Mouse (Mus musculus): Measurements from ENCODE around the gene Hes7. TPM values are rescaled to one million over a fixed set of nuclear protein-coding genes. Genes with fewer than 3 reads are reported as not detected.

The Hes7 gene
- total and polyA plus RNA-seq, 3 experiments = 0.04 TPM; not detected in 2

GRCm38 (mm10) chr11:69110319-69111046 is 9.7 kb upstream of the Hes7 start:
- no peak overlapping the region for H3K27ac ChIP-seq (ENCODE audit: insufficient read depth, low read depth)
- DNase-seq (ENCODE audit: extremely low read depth) = peak; percentile 93
- peaks cover 0 to 20% of the 10 kb centered on the region in 2 experiments; a peak in 2 of 4 replicates for H3K4me1 ChIP-seq (ENCODE audit: control insufficient read depth in 1 of 2, insufficient read depth in 2 of 2)

More at GRCm38 (mm10) chr11:69110319-69111046, 9.7 kb upstream of the Hes7 start:
- Histone ChIP-seq H3K79me2 (replicated peaks; ENCODE audit: control insufficient read depth, extremely low read depth, insufficient read depth, poor library complexity, severe bottlenecking) (no peaks in the 10 kb centered on the region), H3K4me3 (replicated peaks in 1 of 3; ENCODE audit: low read depth in 2 of 3, low read length in 2 of 3, poor library complexity in 1 of 3) (peak overlapping the region in 2 of 3 experiments; percentile 34 to 35), H3K4me2 (ENCODE audit: insufficient read depth, low read depth, poor library complexity, severe bottlenecking) (peak overlapping the region; percentile 60), H3K9ac (ENCODE audit: insufficient read depth, low read depth) (peak overlapping the region; percentile 36; the same call in 1 of the 2 replicates), H3K9me3 (replicated peaks; ENCODE audit: low read length) (no peaks in the 10 kb centered on the region), H3K36me3 (replicated peaks in 1 of 2; ENCODE audit: control insufficient read depth in 1 of 2, insufficient read depth in 1 of 2, low read length in 1 of 2) (peaks cover 40 to 45% of the 10 kb centered on the region in 2 experiments), H3K27me3 (replicated peaks) (peaks cover 47% of the 10 kb centered on the region)
- in situ Hi-C loops (cut with MboI; ENCODE audit: low pct_ligation_motif_present, low pct_unique_long_range_greater_than_20kb, low sequenced_read_pairs) = no loop called here
- dilution Hi-C loops (cut with MboI; ENCODE audit: extremely low pct_ligation_motif_present, extremely low pct_unique_long_range_greater_than_20kb, low sequenced_read_pairs) = no loop called here
- no peak for TF ChIP-seq ZKSCAN1 (IDR thresholded peaks at IDR 0.05; ENCODE audit: borderline replicate concordance, low read depth, low read length)
- no peak for TF ChIP-seq CTCF (conservative IDR thresholded peaks at IDR 0.05 in 1 of 2, IDR thresholded peaks at IDR 0.05 in 1 of 2; ENCODE audit: low read depth in 2 of 2, low read length in 2 of 2)
- TF ChIP-seq PAX5 (IDR thresholded peaks at IDR 0.05; ENCODE audit: low read length) = no peak
- no peak; the same call in 1 of the 2 replicates for TF ChIP-seq NELFE (IDR thresholded peaks at IDR 0.05; ENCODE audit: low read depth, low read length)
- TF ChIP-seq MAZ (IDR thresholded peaks at IDR 0.05; ENCODE audit: low read depth, low read length) = no peak
- 0 out of 2 replicates have a peak, but pooled peaks have one; percentile 25 for TF ChIP-seq RCOR1 (conservative IDR thresholded peaks at IDR 0.05; ENCODE audit: low read depth, low read length)
- peak; percentile 77 for TF ChIP-seq MEF2A (IDR thresholded peaks at IDR 0.05; ENCODE audit: borderline replicate concordance, low read depth, low read length)
- peak; percentile 47 for TF ChIP-seq JUN (IDR thresholded peaks at IDR 0.05; ENCODE audit: insufficient read depth, low read depth, low read length)
- TF ChIP-seq RAD21 (IDR thresholded peaks at IDR 0.05; ENCODE audit: low read depth, low read length) = no peak; the same call in 1 of the 2 replicates
- TF ChIP-seq NRF1 (IDR thresholded peaks at IDR 0.05; ENCODE audit: low read depth, low read length) = peak; percentile 70
- peak; percentile 24; the same call in 1 of the 2 replicates for TF ChIP-seq SMC3 (IDR thresholded peaks at IDR 0.05; ENCODE audit: low read depth, low read length)
- TF ChIP-seq UBTF (IDR thresholded peaks at IDR 0.05; ENCODE audit: low read depth, low read length) = no peak
- peak; percentile 81 for TF ChIP-seq ZMIZ1 (IDR thresholded peaks at IDR 0.05; ENCODE audit: low read depth, low read length)
- no peak for TF ChIP-seq USF2 (conservative IDR thresholded peaks at IDR 0.05; ENCODE audit: low read depth, low read length)
- TF ChIP-seq ELF1 (IDR thresholded peaks at IDR 0.05; ENCODE audit: low read depth, low read length) = peak; percentile 93
- peak; percentile 51; the same call in 1 of the 2 replicates for TF ChIP-seq TCF12 (IDR thresholded peaks at IDR 0.05; ENCODE audit: low read depth, low read length)
- peak; percentile 61 for TF ChIP-seq HCFC1 (IDR thresholded peaks at IDR 0.05; ENCODE audit: low read depth, low read length)
- peak; percentile 60; the same call in 1 of the 2 replicates for TF ChIP-seq MXI1 (IDR thresholded peaks at IDR 0.05; ENCODE audit: low read depth, low read length)
- TF ChIP-seq GABPA (IDR thresholded peaks at IDR 0.05; ENCODE audit: insufficient replicate concordance, low read depth, low read length) = no peak
- peak; percentile 96 for TF ChIP-seq MAFK (IDR thresholded peaks at IDR 0.05; ENCODE audit: insufficient replicate concordance, low read length)
- TF ChIP-seq MAX (IDR thresholded peaks at IDR 0.05; ENCODE audit: low read length) = 0 out of 2 replicates have a peak, but pooled peaks have one; percentile 41
- peak; percentile 43; the same call in 1 of the 2 replicates for TF ChIP-seq ETS1 (conservative IDR thresholded peaks at IDR 0.05; ENCODE audit: low read depth, low read length)
- TF ChIP-seq POLR2AphosphoS2 (IDR thresholded peaks at IDR 0.05; ENCODE audit: low read depth, low read length) = peak; percentile 98
- TF ChIP-seq SIN3A (IDR thresholded peaks at IDR 0.05; ENCODE audit: low read length) = peak; percentile 76
- peak; percentile 81 for TF ChIP-seq BHLHE40 (IDR thresholded peaks at IDR 0.05; ENCODE audit: low read depth, low read length)
- TF ChIP-seq CHD2 (IDR thresholded peaks at IDR 0.05; ENCODE audit: low read length) = no peak; the same call in 1 of the 2 replicates
- peak; percentile 72; the same call in 1 of the 2 replicates for TF ChIP-seq JUND (conservative IDR thresholded peaks at IDR 0.05; ENCODE audit: low read depth, low read length)
- peak; percentile 79; the same call in 1 of the 2 replicates for TF ChIP-seq MYC (IDR thresholded peaks at IDR 0.05; ENCODE audit: low read depth, low read length)
- TF ChIP-seq ZNF384 (IDR thresholded peaks at IDR 0.05; ENCODE audit: low read depth, low read length) = peak; percentile 99
- TF ChIP-seq EP300 (IDR thresholded peaks at IDR 0.05; ENCODE audit: low read length) = no peak
- peak; percentile 92 for TF ChIP-seq POLR2A (IDR thresholded peaks at IDR 0.05; ENCODE audit: low read depth, low read length)
- TF ChIP-seq TBP (conservative IDR thresholded peaks at IDR 0.05; ENCODE audit: low read depth, low read length) = peak; percentile 99
- no peak for TF ChIP-seq USF1 (IDR thresholded peaks at IDR 0.05; ENCODE audit: low read depth, low read length)
- no peak for TF ChIP-seq CHD1 (IDR thresholded peaks at IDR 0.05; ENCODE audit: low read depth, low read length)
- TF ChIP-seq ZC3H11A (IDR thresholded peaks at IDR 0.05; ENCODE audit: low read depth, low read length) = no peak
- peak; percentile 75; the same call in 1 of the 2 replicates for TF ChIP-seq IRF4 (IDR thresholded peaks at IDR 0.05; ENCODE audit: low read depth, low read length)
- TF ChIP-seq E2F4 (IDR thresholded peaks at IDR 0.05; ENCODE audit: insufficient replicate concordance, low read depth, low read length) = peak; percentile 88; the same call in 1 of the 2 replicates
- TF ChIP-seq KAT2A (IDR thresholded peaks at IDR 0.05; ENCODE audit: insufficient replicate concordance, low read length) = peak; percentile 86
